Mouse (Mus musculus): ENCODE results near the gene Fancb.

- TF ChIP-seq CTCF (IDR thresholded peaks at IDR 0.05) = no peak
- TF ChIP-seq POLR2A (IDR thresholded peaks at IDR 0.05; ENCODE audit: insufficient read depth, low read depth, low read length) = no peak; the same call in 1 of the 2 replicates
Observed at GRCm38 (mm10) chrX:164980193-164980775, at the start of gene Fancb, which contains the start of gene Mospd2.

All from heart, adult 2 months (tissue).